Mouse (Mus musculus): Measurements from ENCODE around the gene Tulp1.

GRCm38 (mm10) chr17:28365122-28365521 lies at the start of gene Tulp1:
- TF ChIP-seq CTCF (IDR thresholded peaks at IDR 0.05; ENCODE audit: low read depth, low read length) (no peak), POLR2A (IDR thresholded peaks at IDR 0.05; ENCODE audit: borderline replicate concordance, low read depth, low read length) (no peak)

Data from bone marrow macrophage, adult 2 months (primary cell).